Mouse (Mus musculus): Measurements from ENCODE around the gene Macrod2. TPM values are rescaled to one million over a fixed set of nuclear protein-coding genes. Genes with fewer than 3 reads are reported as not detected.

Gene Macrod2
- polyA plus RNA-seq, 1 experiment = 0.95 TPM

GRCm38 (mm10) chr2:141279130-141279698 is 884.1 kb downstream of the Macrod2 start:
- H3K79me2 ChIP-seq (ENCODE audit: control insufficient read depth, insufficient read depth) = no peaks in the 10 kb centered on the region
- no peaks in the 10 kb centered on the region for H3K36me3 ChIP-seq (ENCODE audit: control insufficient read depth, insufficient read depth)
- no peak overlapping the region for H3ac ChIP-seq (ENCODE audit: control insufficient read depth, insufficient read length, low read depth)
- TF ChIP-seq CTCF (IDR thresholded peaks at IDR 0.05; ENCODE audit: control insufficient read depth, insufficient read depth, insufficient read length) (no peak), FOSL1 (IDR thresholded peaks at IDR 0.05; ENCODE audit: insufficient read depth, low read length, poor library complexity, severe bottlenecking) (no peak), CEBPB (IDR thresholded peaks at IDR 0.05; ENCODE audit: low read depth) (no peak), MYOD1 (IDR thresholded peaks at IDR 0.05; ENCODE audit: control insufficient read depth, insufficient read length, low read depth) (no peak), USF1 (IDR thresholded peaks at IDR 0.05; ENCODE audit: low read depth) (no peak), MYOG (IDR thresholded peaks at IDR 0.05; ENCODE audit: control insufficient read depth, extremely low read depth, insufficient read length) (no peak), MAX (IDR thresholded peaks at IDR 0.05) (no peak)
- no peak overlapping the region for H3K4me3 ChIP-seq (ENCODE audit: insufficient read depth, poor library complexity, severe bottlenecking)
- H3K27me3 ChIP-seq (ENCODE audit: control insufficient read depth, insufficient read depth, insufficient read length) = no peaks in the 10 kb centered on the region
- no peaks in the 10 kb centered on the region for H3K79me3 ChIP-seq (ENCODE audit: low read depth)

- no peaks in the 10 kb centered on the region for H3K79me2 ChIP-seq (ENCODE audit: control insufficient read depth, insufficient read depth)
- no peak overlapping the region for H3ac ChIP-seq (ENCODE audit: control insufficient read depth, insufficient read length, low read depth)
- no peaks in the 10 kb centered on the region for H3K79me3 ChIP-seq (ENCODE audit: low read depth)
- H3K27me3 ChIP-seq (ENCODE audit: control insufficient read depth, insufficient read depth, insufficient read length) = no peaks in the 10 kb centered on the region
- no peaks in the 10 kb centered on the region for H3K36me3 ChIP-seq (ENCODE audit: control insufficient read depth, insufficient read depth)
- TF ChIP-seq FOSL1 (IDR thresholded peaks at IDR 0.05; ENCODE audit: insufficient read depth, low read length, poor library complexity, severe bottlenecking) (no peak), CEBPB (IDR thresholded peaks at IDR 0.05; ENCODE audit: low read depth) (no peak), MYOG (IDR thresholded peaks at IDR 0.05; ENCODE audit: control insufficient read depth, extremely low read depth, insufficient read length) (no peak), USF1 (IDR thresholded peaks at IDR 0.05; ENCODE audit: low read depth) (no peak), MAX (IDR thresholded peaks at IDR 0.05) (no peak), CTCF (IDR thresholded peaks at IDR 0.05; ENCODE audit: control insufficient read depth, insufficient read depth, insufficient read length) (no peak), MYOD1 (IDR thresholded peaks at IDR 0.05; ENCODE audit: control insufficient read depth, insufficient read length, low read depth) (no peak)
- no peak overlapping the region for H3K4me3 ChIP-seq (ENCODE audit: insufficient read depth, poor library complexity, severe bottlenecking)
Observed at GRCm38 (mm10) chr2:141280817-141281216, 885.7 kb downstream of the Macrod2 start.

GRCm38 (mm10) chr2:141286110-141286747 is 891.1 kb downstream of the Macrod2 start:
- Histone ChIP-seq H3K79me3 (ENCODE audit: low read depth) (no peaks in the 10 kb centered on the region), H3K4me3 (ENCODE audit: insufficient read depth, poor library complexity, severe bottlenecking) (no peak overlapping the region), H3K27me3 (ENCODE audit: control insufficient read depth, insufficient read depth, insufficient read length) (no peaks in the 10 kb centered on the region), H3ac (ENCODE audit: control insufficient read depth, insufficient read length, low read depth) (no peak overlapping the region), H3K79me2 (ENCODE audit: control insufficient read depth, insufficient read depth) (no peaks in the 10 kb centered on the region), H3K36me3 (ENCODE audit: control insufficient read depth, insufficient read depth) (no peaks in the 10 kb centered on the region)
- TF ChIP-seq FOSL1 (IDR thresholded peaks at IDR 0.05; ENCODE audit: insufficient read depth, low read length, poor library complexity, severe bottlenecking) = no peak
- TF ChIP-seq CEBPB (IDR thresholded peaks at IDR 0.05; ENCODE audit: low read depth) = no peak
- TF ChIP-seq CTCF (IDR thresholded peaks at IDR 0.05; ENCODE audit: control insufficient read depth, insufficient read depth, insufficient read length) = no peak
- no peak for TF ChIP-seq MAX (IDR thresholded peaks at IDR 0.05)
- no peak for TF ChIP-seq MYOD1 (IDR thresholded peaks at IDR 0.05; ENCODE audit: control insufficient read depth, insufficient read length, low read depth)
- TF ChIP-seq MYOG (IDR thresholded peaks at IDR 0.05; ENCODE audit: control insufficient read depth, extremely low read depth, insufficient read length) = no peak
- TF ChIP-seq USF1 (IDR thresholded peaks at IDR 0.05; ENCODE audit: low read depth) = no peak

- Histone ChIP-seq H3K4me3 (ENCODE audit: insufficient read depth, poor library complexity, severe bottlenecking) (no peak overlapping the region), H3K27me3 (ENCODE audit: control insufficient read depth, insufficient read depth, insufficient read length) (no peaks in the 10 kb centered on the region), H3K36me3 (ENCODE audit: control insufficient read depth, insufficient read depth) (no peaks in the 10 kb centered on the region), H3K79me2 (ENCODE audit: control insufficient read depth, insufficient read depth) (no peaks in the 10 kb centered on the region), H3K79me3 (ENCODE audit: low read depth) (no peaks in the 10 kb centered on the region), H3ac (ENCODE audit: control insufficient read depth, insufficient read length, low read depth) (no peak overlapping the region)
- TF ChIP-seq FOSL1 (IDR thresholded peaks at IDR 0.05; ENCODE audit: insufficient read depth, low read length, poor library complexity, severe bottlenecking) (no peak), CEBPB (IDR thresholded peaks at IDR 0.05; ENCODE audit: low read depth) (no peak)
Observed at GRCm38 (mm10) chr2:141288494-141288893, 893.4 kb downstream of the Macrod2 start.

GRCm38 (mm10) chr2:141289059-141289713 is 894.1 kb downstream of the Macrod2 start:
- TF ChIP-seq FOSL1 (IDR thresholded peaks at IDR 0.05; ENCODE audit: insufficient read depth, low read length, poor library complexity, severe bottlenecking) (no peak), CTCF (IDR thresholded peaks at IDR 0.05; ENCODE audit: control insufficient read depth, insufficient read depth, insufficient read length) (no peak), USF1 (IDR thresholded peaks at IDR 0.05; ENCODE audit: low read depth) (no peak), MYOD1 (IDR thresholded peaks at IDR 0.05; ENCODE audit: control insufficient read depth, insufficient read length, low read depth) (no peak), MYOG (IDR thresholded peaks at IDR 0.05; ENCODE audit: control insufficient read depth, extremely low read depth, insufficient read length) (no peak), CEBPB (IDR thresholded peaks at IDR 0.05; ENCODE audit: low read depth) (no peak), MAX (IDR thresholded peaks at IDR 0.05) (no peak)
- H3K4me3 ChIP-seq (ENCODE audit: insufficient read depth, poor library complexity, severe bottlenecking) = no peak overlapping the region
- no peaks in the 10 kb centered on the region for H3K27me3 ChIP-seq (ENCODE audit: control insufficient read depth, insufficient read depth, insufficient read length)
- H3K36me3 ChIP-seq (ENCODE audit: control insufficient read depth, insufficient read depth) = no peaks in the 10 kb centered on the region
- H3K79me2 ChIP-seq (ENCODE audit: control insufficient read depth, insufficient read depth) = no peaks in the 10 kb centered on the region
- H3K79me3 ChIP-seq (ENCODE audit: low read depth) = no peaks in the 10 kb centered on the region
- no peak overlapping the region for H3ac ChIP-seq (ENCODE audit: control insufficient read depth, insufficient read length, low read depth)

Measured in C2C12 (cell line).